Mouse (Mus musculus) left cerebral cortex, adult 18-20 months (tissue): ENCODE data around the gene Gm21731. TPM values are rescaled to one million over a fixed set of nuclear protein-coding genes. Genes with fewer than 3 reads are reported as not detected.
"Not testable (repeated sequence)": the region's sequence is repeated elsewhere in the genome, so short reads cannot be mapped to it uniquely, and the experiment has no call there.

Experiments
- DNase-seq, 2 experiments: peaks; one replicate each; pipeline ENCODE4 v3.0.0; 2021 to 2022; ENCODE audit warnings: low spot score in 2 of 2, mixed read lengths in 1 of 2
- long read RNA-seq, 2 experiments: library from polyadenylated mRNA; stranded (forward); transcript quantifications; one replicate each; pipeline ENCODE4 v2.0.0; 2021
- total RNA-seq, 2 experiments: library from RNA; stranded (reverse); gene quantifications; 2 replicates each; pipeline ENCODE4 v1.2.3; 2021

Gm21731 gene
- total RNA-seq, result not detected
- long read RNA-seq, experiment 1, result 0 reads
- long read RNA-seq, experiment 2, result 0 reads

- not testable (repeated sequence) for DNase-seq
These were observed at the start of gene Gm21731 for GRCm38 (mm10) chr13:120238811-120239210. TSS of gene Gm21731 (plus strand) at chr13:120239111.

GRCm38 (mm10) chr13:120196189-120196821, 42.6 kb upstream of the Gm21731 start:
- DNase-seq, result not testable (repeated sequence)

GRCm38 (mm10) chr13:120215847-120216246, 23.1 kb upstream of the Gm21731 start, which contains the start of gene Gm21762:
TSS of gene Gm21762 (minus strand) at chr13:120215947.
- DNase-seq, result not testable (repeated sequence)

- not testable (repeated sequence) for DNase-seq
These were observed 18.0 kb upstream of the Gm21731 start for GRCm38 (mm10) chr13:120220922-120221321.

GRCm38 (mm10) chr13:120223012-120223659, 15.8 kb upstream of the Gm21731 start:
- not testable (repeated sequence) for DNase-seq

GRCm38 (mm10) chr13:120231798-120232197, 7.1 kb upstream of the Gm21731 start:
- DNase-seq, result not testable (repeated sequence)

GRCm38 (mm10) chr13:120232447-120233049, 6.4 kb upstream of the Gm21731 start:
- not testable (repeated sequence) for DNase-seq

- not testable (repeated sequence) for DNase-seq
These were observed 12.5 kb downstream of the Gm21731 start for GRCm38 (mm10) chr13:120251208-120251924.

GRCm38 (mm10) chr13:120258817-120259658, 20.1 kb downstream of the Gm21731 start:
- DNase-seq, result not testable (repeated sequence)

- not testable (repeated sequence) for DNase-seq
These were observed 20.8 kb downstream of the Gm21731 start for GRCm38 (mm10) chr13:120259718-120260117.

GRCm38 (mm10) chr13:120262870-120263269, 24.0 kb downstream of the Gm21731 start, which contains the start of gene AF067061:
TSS of gene AF067061 (plus strand) at chr13:120263114.
- DNase-seq, result not testable (repeated sequence)

GRCm38 (mm10) chr13:120277837-120278236, 38.9 kb downstream of the Gm21731 start:
- not testable (repeated sequence) for DNase-seq

- no peak for DNase-seq
These were observed 39.9 kb downstream of the Gm21731 start for GRCm38 (mm10) chr13:120278784-120279183.

Other genes with a start within 250 kb of the Gm21731 start
- gene Gm36079, start 212.1 kb upstream of the Gm21731 start, total RNA-seq, result not detected
- gene Gm21188, start 186.9 kb upstream of the Gm21731 start, total RNA-seq, result under 1 TPM; 0.19 to 0.33 TPM
- not detected for gene Gm20767, start 98.9 kb upstream of the Gm21731 start, total RNA-seq
- not detected for gene Gm21818, start 66.7 kb upstream of the Gm21731 start, total RNA-seq
- gene Gm21762, start 23.2 kb upstream of the Gm21731 start, total RNA-seq, result not detected
- gene AF067061, start 24.0 kb downstream of the Gm21731 start, total RNA-seq, result not detected
- not detected for gene BC147527, start 61.3 kb downstream of the Gm21731 start, total RNA-seq
- gene Tcstv3, start 77.8 kb downstream of the Gm21731 start, total RNA-seq, result not detected